Mouse (Mus musculus): ENCODE results near the gene Psmg4. TPM values are rescaled to one million over a fixed set of nuclear protein-coding genes. Genes with fewer than 3 reads are reported as not detected.

The Psmg4 gene
- polyA plus RNA-seq, 1 experiment from 2014 or later = 134 TPM

GRCm38 (mm10) chr13:34174025-34174424 lies 11.3 kb downstream of the Psmg4 start:
- no peak for ATAC-seq (ENCODE audit: low FRiP score)
- H3K36me3 ChIP-seq (replicated peaks) = peaks cover 11% of the 10 kb centered on the region
- no peak overlapping the region for H3K4me2 ChIP-seq
- 91% methylated on average over 6 of the region's 6 CpGs for WGBS
- H3K9ac ChIP-seq = no peak overlapping the region
- no peaks in the 10 kb centered on the region for H3K27me3 ChIP-seq
- H3K4me3 ChIP-seq (replicated peaks) = no peak overlapping the region
- no peak overlapping the region for H3K27ac ChIP-seq
- H3K4me1 ChIP-seq = no peaks in the 10 kb centered on the region
- no peaks in the 10 kb centered on the region for H3K9me3 ChIP-seq

GRCm38 (mm10) chr13:34181624-34182023 lies 18.9 kb downstream of the Psmg4 start:
- Histone ChIP-seq H3K27me3 (no peaks in the 10 kb centered on the region), H3K36me3 (replicated peaks) (peaks cover 75% of the 10 kb centered on the region), H3K4me3 (replicated peaks) (no peak overlapping the region), H3K9me3 (no peaks in the 10 kb centered on the region), H3K9ac (no peak overlapping the region), H3K4me1 (no peaks in the 10 kb centered on the region), H3K4me2 (no peak overlapping the region), H3K27ac (no peak overlapping the region)
- WGBS = 81% methylated on average over 5 of the region's 5 CpGs
- ATAC-seq (ENCODE audit: low FRiP score) = no peak

GRCm38 (mm10) chr13:34185371-34185770 lies 22.6 kb downstream of the Psmg4 start:
- H3K9me3 ChIP-seq = no peaks in the 10 kb centered on the region
- H3K27me3 ChIP-seq = no peaks in the 10 kb centered on the region
- WGBS = 87% methylated on average over 2 of the region's 2 CpGs
- no peaks in the 10 kb centered on the region for H3K4me1 ChIP-seq
- H3K36me3 ChIP-seq (replicated peaks) = peaks cover 56% of the 10 kb centered on the region
- H3K9ac ChIP-seq = no peak overlapping the region
- no peak for ATAC-seq (ENCODE audit: low FRiP score)
- no peak overlapping the region for H3K4me3 ChIP-seq (replicated peaks)
- no peak overlapping the region for H3K27ac ChIP-seq
- no peak overlapping the region for H3K4me2 ChIP-seq

- peaks cover 51% of the 10 kb centered on the region for H3K36me3 ChIP-seq (replicated peaks)
- WGBS = 10% methylated on average over 5 of the region's 5 CpGs
- ATAC-seq (ENCODE audit: low FRiP score) = peak; percentile 86
Measured at GRCm38 (mm10) chr13:34187571-34187970, 24.8 kb downstream of the Psmg4 start.

GRCm38 (mm10) chr13:34192414-34193191 lies 29.8 kb downstream of the Psmg4 start:
- H3K36me3 ChIP-seq (replicated peaks) = peaks cover 58% of the 10 kb centered on the region
- H3K27me3 ChIP-seq = no peaks in the 10 kb centered on the region
- peak; percentile 75 for ATAC-seq (ENCODE audit: low FRiP score)
- no peaks in the 10 kb centered on the region for H3K9me3 ChIP-seq
- H3K4me2 ChIP-seq = no peak overlapping the region
- H3K27ac ChIP-seq = no peak overlapping the region
- WGBS = 69% methylated on average over 8 of the region's 8 CpGs
- H3K4me3 ChIP-seq (replicated peaks) = no peak overlapping the region
- peaks cover 21% of the 10 kb centered on the region for H3K4me1 ChIP-seq
- no peak overlapping the region for H3K9ac ChIP-seq

More at GRCm38 (mm10) chr13:34187571-34187970, 24.8 kb downstream of the Psmg4 start:
- Histone ChIP-seq H3K4me1 (peaks cover 3% of the 10 kb centered on the region; the same call in 1 of the 2 replicates), H3K4me3 (replicated peaks) (no peak overlapping the region), H3K27ac (no peak overlapping the region), H3K27me3 (no peaks in the 10 kb centered on the region), H3K4me2 (no peak overlapping the region), H3K9me3 (no peaks in the 10 kb centered on the region), H3K9ac (no peak overlapping the region)

- Histone ChIP-seq H3K9me3 (no peaks in the 10 kb centered on the region), H3K4me1 (peaks cover 21% of the 10 kb centered on the region), H3K9ac (no peak overlapping the region), H3K36me3 (replicated peaks) (peaks cover 61% of the 10 kb centered on the region), H3K27ac (no peak overlapping the region; the same call in 1 of the 2 replicates), H3K4me2 (no peak overlapping the region), H3K4me3 (replicated peaks) (no peak overlapping the region), H3K27me3 (no peaks in the 10 kb centered on the region)
- 40% methylated on average over 8 of the region's 8 CpGs for WGBS
- peak; percentile 71; the same call in 1 of the 2 replicates for ATAC-seq (ENCODE audit: low FRiP score)
Measured at GRCm38 (mm10) chr13:34193384-34193783, 30.6 kb downstream of the Psmg4 start.

- 96% methylated on average over 1 of the region's 1 CpGs for WGBS
- Histone ChIP-seq H3K27ac (no peak overlapping the region), H3K4me3 (replicated peaks) (no peak overlapping the region), H3K4me2 (no peak overlapping the region), H3K9ac (no peak overlapping the region), H3K36me3 (replicated peaks) (peaks cover 65% of the 10 kb centered on the region), H3K27me3 (no peaks in the 10 kb centered on the region), H3K9me3 (no peaks in the 10 kb centered on the region), H3K4me1 (peaks cover 21% of the 10 kb centered on the region)
- ATAC-seq (ENCODE audit: low FRiP score) = no peak
Measured at GRCm38 (mm10) chr13:34195676-34196075, 32.9 kb downstream of the Psmg4 start.

GRCm38 (mm10) chr13:34205216-34205615 lies 42.5 kb downstream of the Psmg4 start:
- Histone ChIP-seq H3K27me3 (no peaks in the 10 kb centered on the region), H3K9ac (no peak overlapping the region), H3K4me3 (replicated peaks) (no peak overlapping the region), H3K4me2 (no peak overlapping the region), H3K9me3 (no peaks in the 10 kb centered on the region), H3K27ac (no peak overlapping the region), H3K36me3 (replicated peaks) (peaks cover 26% of the 10 kb centered on the region), H3K4me1 (peaks cover 6% of the 10 kb centered on the region)
- no peak for ATAC-seq (ENCODE audit: low FRiP score)
- 93% methylated on average over 3 of the region's 3 CpGs for WGBS

- H3K9me3 ChIP-seq = no peaks in the 10 kb centered on the region
- H3K4me2 ChIP-seq = no peak overlapping the region
- 68% methylated on average over 6 of the region's 6 CpGs for WGBS
- no peak for ATAC-seq (ENCODE audit: low FRiP score)
- H3K4me3 ChIP-seq (replicated peaks) = no peak overlapping the region
- no peak overlapping the region for H3K27ac ChIP-seq
- H3K36me3 ChIP-seq (replicated peaks) = peaks cover 18% of the 10 kb centered on the region
- H3K4me1 ChIP-seq = peaks cover 6% of the 10 kb centered on the region
- H3K27me3 ChIP-seq = no peaks in the 10 kb centered on the region
- no peak overlapping the region for H3K9ac ChIP-seq
Measured at GRCm38 (mm10) chr13:34207714-34208470, 45.1 kb downstream of the Psmg4 start.

- H3K27ac ChIP-seq = no peak overlapping the region
- H3K4me3 ChIP-seq (replicated peaks) = no peak overlapping the region
- no peak overlapping the region for H3K4me2 ChIP-seq
- no peaks in the 10 kb centered on the region for H3K9me3 ChIP-seq
- ATAC-seq (ENCODE audit: low FRiP score) = no peak
- WGBS = 64% methylated on average over 4 of the region's 4 CpGs
- H3K36me3 ChIP-seq (replicated peaks) = peaks cover 14% of the 10 kb centered on the region
- no peaks in the 10 kb centered on the region for H3K27me3 ChIP-seq
- H3K4me1 ChIP-seq = peaks cover 6% of the 10 kb centered on the region
- no peak overlapping the region for H3K9ac ChIP-seq
Measured at GRCm38 (mm10) chr13:34211261-34211775, 48.6 kb downstream of the Psmg4 start.

GRCm38 (mm10) chr13:34212735-34213212 lies 50.0 kb downstream of the Psmg4 start:
- 75% methylated on average over 10 of the region's 10 CpGs for WGBS
- no peak overlapping the region for H3K9ac ChIP-seq
- no peak overlapping the region for H3K27ac ChIP-seq
- no peaks in the 10 kb centered on the region for H3K9me3 ChIP-seq
- ATAC-seq (ENCODE audit: low FRiP score) = no peak
- no peak overlapping the region for H3K4me2 ChIP-seq
- no peaks in the 10 kb centered on the region for H3K27me3 ChIP-seq
- H3K4me3 ChIP-seq (replicated peaks) = no peak overlapping the region
- H3K4me1 ChIP-seq = peaks cover 3% of the 10 kb centered on the region
- peaks cover 18% of the 10 kb centered on the region for H3K36me3 ChIP-seq (replicated peaks)

GRCm38 (mm10) chr13:34214855-34215254 lies 52.1 kb downstream of the Psmg4 start:
- no peak for ATAC-seq (ENCODE audit: low FRiP score)
- Histone ChIP-seq H3K4me3 (replicated peaks) (no peak overlapping the region), H3K9me3 (no peaks in the 10 kb centered on the region), H3K9ac (no peak overlapping the region), H3K27me3 (no peaks in the 10 kb centered on the region), H3K4me1 (no peaks in the 10 kb centered on the region), H3K27ac (no peak overlapping the region), H3K4me2 (no peak overlapping the region), H3K36me3 (replicated peaks) (peaks cover 21% of the 10 kb centered on the region)
- 90% methylated on average over 3 of the region's 3 CpGs for WGBS

All from forebrain, embryonic 12.5 days (tissue).